Mouse (Mus musculus): ENCODE data around the gene Dnajb12. TPM values are rescaled to one million over a fixed set of nuclear protein-coding genes. Genes with fewer than 3 reads are reported as not detected.

The Dnajb12 gene
- total and polyA plus RNA-seq, 3 experiments = 13.3 to 217 (median 41.7) TPM

DNA sequence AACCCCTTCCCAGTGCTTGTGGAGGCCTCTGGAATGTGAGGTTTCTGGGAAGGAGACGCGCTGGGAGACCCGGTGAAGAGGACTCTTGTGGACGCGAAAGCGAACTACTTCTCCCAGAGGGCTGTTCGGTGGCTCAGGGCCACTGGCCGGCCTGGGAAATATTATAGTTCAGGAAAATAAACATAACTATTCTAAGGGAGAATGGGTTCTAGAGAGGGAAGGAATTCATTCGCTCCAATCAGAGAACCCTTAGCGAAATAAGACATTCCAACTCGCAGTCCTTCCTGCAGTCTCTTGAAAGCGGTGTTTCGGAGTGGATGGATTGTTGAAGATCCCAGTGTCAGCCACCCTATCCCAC lies 652 bp downstream of the Dnajb12 start:
- Histone ChIP-seq H3K79me2 (ENCODE audit: control insufficient read depth, insufficient read depth, low read length, poor library complexity) (peaks cover 42% of the 10 kb centered on the region), H3K4me1 (ENCODE audit: control insufficient read depth in 1 of 2, insufficient read depth in 2 of 2, low read length in 2 of 2) (peaks cover 4 to 21% of the 10 kb centered on the region in 2 experiments), H3K9me3 (replicated peaks; ENCODE audit: insufficient read depth, low read length) (no peaks in the 10 kb centered on the region), H3K36me3 (ENCODE audit: control insufficient read depth in 1 of 2, insufficient read depth in 2 of 2, low read length in 2 of 2) (peaks cover 0 to 19% of the 10 kb centered on the region in 2 experiments; a peak in 2 of 4 replicates), H3K4me3 (ENCODE audit: control insufficient read depth in 1 of 2, insufficient read depth in 1 of 2, low read depth in 2 of 2, low read length in 2 of 2) (peak overlapping the region; percentile 90 to 97), H3K27me3 (ENCODE audit: control insufficient read depth in 1 of 2, insufficient read depth in 2 of 2, low read length in 2 of 2) (no peaks in the 10 kb centered on the region), H3K27ac (ENCODE audit: control insufficient read depth, low read depth, low read length) (peak overlapping the region; percentile 98), H3K9ac (ENCODE audit: control insufficient read depth, low read depth, low read length, poor library complexity, severe bottlenecking) (peak overlapping the region; percentile 98)
- no peak for TF ChIP-seq RCOR1 (IDR thresholded peaks at IDR 0.05; ENCODE audit: low read depth, low read length)
- no peak for TF ChIP-seq ZNF384 (IDR thresholded peaks at IDR 0.05; ENCODE audit: low read depth, low read length)
- TF ChIP-seq CHD1 (IDR thresholded peaks at IDR 0.05; ENCODE audit: low read depth, low read length) = 0 out of 2 replicates have a peak, but pooled peaks have one; percentile 24
- peak; percentile 73 for TF ChIP-seq HCFC1 (IDR thresholded peaks at IDR 0.05; ENCODE audit: low read depth, low read length)
- DNase-seq (ENCODE audit: low read depth, low spot score) = no peak

DNA sequence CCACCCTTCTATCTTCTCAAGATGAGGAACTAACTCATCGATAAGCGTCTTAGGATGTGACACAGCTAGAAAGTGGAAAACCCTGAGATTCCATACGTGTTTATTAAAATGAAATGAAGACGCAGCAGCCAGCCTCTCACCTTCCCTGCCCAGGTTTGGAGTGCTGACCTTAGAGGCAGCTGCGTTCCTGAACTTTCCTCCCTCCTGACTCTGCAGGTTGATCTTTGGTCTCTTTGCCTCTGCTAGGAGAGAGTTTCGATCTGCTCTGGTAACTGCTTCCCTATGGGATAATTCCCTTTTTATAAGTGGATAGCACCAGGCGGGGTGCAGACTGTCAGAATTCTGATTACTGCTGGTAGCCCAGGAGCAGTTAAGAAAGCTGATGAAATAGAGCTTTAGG lies 1.5 kb downstream of the Dnajb12 start:
- Histone ChIP-seq H3K36me3 (ENCODE audit: control insufficient read depth in 1 of 2, insufficient read depth in 2 of 2, low read length in 2 of 2) (peaks cover 0 to 19% of the 10 kb centered on the region in 2 experiments; a peak in 2 of 4 replicates), H3K27ac (ENCODE audit: control insufficient read depth, low read depth, low read length) (peak overlapping the region; percentile 19; the same call in 1 of the 2 replicates), H3K27me3 (ENCODE audit: control insufficient read depth in 1 of 2, insufficient read depth in 2 of 2, low read length in 2 of 2) (no peaks in the 10 kb centered on the region), H3K4me1 (ENCODE audit: control insufficient read depth in 1 of 2, insufficient read depth in 2 of 2, low read length in 2 of 2) (peaks cover 6 to 23% of the 10 kb centered on the region in 2 experiments), H3K4me3 (ENCODE audit: control insufficient read depth in 1 of 2, insufficient read depth in 1 of 2, low read depth in 2 of 2, low read length in 2 of 2) (peak overlapping the region; percentile 90 to 97; a peak in 3 of 4 replicates), H3K79me2 (ENCODE audit: control insufficient read depth, insufficient read depth, low read length, poor library complexity) (peaks cover 42% of the 10 kb centered on the region), H3K9me3 (replicated peaks; ENCODE audit: insufficient read depth, low read length) (no peaks in the 10 kb centered on the region), H3K9ac (ENCODE audit: control insufficient read depth, low read depth, low read length, poor library complexity, severe bottlenecking) (peak overlapping the region; percentile 98)
- DNase-seq (ENCODE audit: low read depth, low spot score) = no peak
- no peak; the same call in 1 of the 2 replicates for TF ChIP-seq ETS1 (IDR thresholded peaks at IDR 0.05; ENCODE audit: low read depth, low read length)
- no peak for TF ChIP-seq USF2 (IDR thresholded peaks at IDR 0.05; ENCODE audit: borderline replicate concordance in 1 of 2, insufficient read depth in 1 of 2, low read depth in 1 of 2, low read length in 2 of 2)

DNA sequence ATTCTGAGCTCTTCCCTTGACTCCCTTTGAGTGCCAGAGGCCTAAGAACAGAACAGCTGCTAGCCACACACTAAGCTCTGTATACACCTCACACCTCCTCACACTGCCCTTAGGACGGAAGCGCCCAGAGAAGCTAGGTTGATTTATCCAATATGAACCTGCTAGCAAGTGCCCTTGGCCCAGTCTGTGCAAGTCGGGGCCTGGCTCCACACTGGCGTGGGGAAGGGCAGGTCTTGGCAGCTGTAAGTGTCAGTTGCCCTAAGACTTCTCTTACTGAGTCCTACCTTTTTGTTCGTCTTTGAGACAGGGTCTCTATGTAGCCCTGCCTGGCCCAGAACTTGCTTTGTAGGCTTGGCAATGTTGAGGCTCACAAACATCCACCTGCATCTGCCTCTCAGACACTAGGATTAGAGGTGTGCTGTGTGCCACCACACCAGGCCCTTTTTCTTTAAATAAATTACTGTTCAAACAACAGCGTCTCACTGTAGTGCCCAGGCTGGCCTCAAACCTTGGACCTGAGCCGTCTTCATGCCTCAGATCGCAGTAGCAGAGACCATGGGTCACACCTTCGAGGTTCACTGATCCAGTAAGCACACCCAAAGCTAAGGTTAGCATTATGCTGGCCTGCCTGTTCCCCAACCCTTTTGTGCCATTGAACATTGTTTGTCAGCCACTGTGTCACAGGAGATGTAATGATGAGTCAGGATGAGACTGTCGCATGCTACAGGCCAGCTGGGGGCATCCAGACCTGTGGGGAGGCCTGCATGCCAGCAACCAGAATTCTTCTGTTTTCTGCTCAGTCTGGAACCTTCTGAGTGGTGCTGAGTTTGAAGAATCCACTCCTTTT lies 5.2 kb downstream of the Dnajb12 start:
- peaks cover 10 to 29% of the 10 kb centered on the region in 2 experiments for H3K4me1 ChIP-seq (ENCODE audit: control insufficient read depth in 1 of 2, insufficient read depth in 2 of 2, low read length in 2 of 2)
- no peak overlapping the region for H3K27ac ChIP-seq (ENCODE audit: control insufficient read depth, low read depth, low read length)
- H3K4me3 ChIP-seq (ENCODE audit: control insufficient read depth in 1 of 2, insufficient read depth in 1 of 2, low read depth in 2 of 2, low read length in 2 of 2) = no peak overlapping the region
- H3K27me3 ChIP-seq (ENCODE audit: control insufficient read depth in 1 of 2, insufficient read depth in 2 of 2, low read length in 2 of 2) = no peaks in the 10 kb centered on the region
- no peak overlapping the region for H3K9ac ChIP-seq (ENCODE audit: control insufficient read depth, low read depth, low read length, poor library complexity, severe bottlenecking)
- no peak for DNase-seq (ENCODE audit: low read depth, low spot score)
- no peak for TF ChIP-seq POLR2AphosphoS2 (IDR thresholded peaks at IDR 0.05; ENCODE audit: low read length)
- TF ChIP-seq ELF1 (IDR thresholded peaks at IDR 0.05; ENCODE audit: low read depth, low read length) = no peak
- TF ChIP-seq RCOR1 (IDR thresholded peaks at IDR 0.05; ENCODE audit: low read depth, low read length) = no peak
- no peak for TF ChIP-seq TCF12 (IDR thresholded peaks at IDR 0.05; ENCODE audit: low read depth, low read length)
- no peak for TF ChIP-seq MYC (IDR thresholded peaks at IDR 0.05; ENCODE audit: low read depth, low read length)
- TF ChIP-seq POLR2AphosphoS5 (IDR thresholded peaks at IDR 0.05; ENCODE audit: borderline replicate concordance, low read depth, low read length) = no peak
- no peak for TF ChIP-seq ZNF384 (IDR thresholded peaks at IDR 0.05; ENCODE audit: low read depth, low read length)
- no peak for TF ChIP-seq MAZ (IDR thresholded peaks at IDR 0.05; ENCODE audit: low read depth, low read length)
- TF ChIP-seq KAT2A (conservative IDR thresholded peaks at IDR 0.05; ENCODE audit: low read depth, low read length) = no peak
- TF ChIP-seq CHD2 (IDR thresholded peaks at IDR 0.05; ENCODE audit: low read length) = no peak
- TF ChIP-seq BHLHE40 (IDR thresholded peaks at IDR 0.05; ENCODE audit: borderline replicate concordance, low read depth, low read length) = no peak
- TF ChIP-seq UBTF (IDR thresholded peaks at IDR 0.05; ENCODE audit: borderline replicate concordance, insufficient read depth, low read depth, low read length) = no peak
- no peak for TF ChIP-seq ETS1 (IDR thresholded peaks at IDR 0.05; ENCODE audit: low read depth, low read length)
- TF ChIP-seq NELFE (IDR thresholded peaks at IDR 0.05; ENCODE audit: low read depth, low read length) = no peak
- TF ChIP-seq USF2 (IDR thresholded peaks at IDR 0.05; ENCODE audit: borderline replicate concordance in 1 of 2, insufficient read depth in 1 of 2, low read depth in 1 of 2, low read length in 2 of 2) = no peak
- TF ChIP-seq NRF1 (IDR thresholded peaks at IDR 0.05; ENCODE audit: insufficient read depth, low read depth, low read length, poor library complexity, severe bottlenecking) = no peak
- peaks cover 0 to 19% of the 10 kb centered on the region in 2 experiments; a peak in 3 of 4 replicates for H3K36me3 ChIP-seq (ENCODE audit: control insufficient read depth in 1 of 2, insufficient read depth in 2 of 2, low read length in 2 of 2)
- no peaks in the 10 kb centered on the region for H3K9me3 ChIP-seq (replicated peaks; ENCODE audit: insufficient read depth, low read length)
- H3K79me2 ChIP-seq (ENCODE audit: control insufficient read depth, insufficient read depth, low read length, poor library complexity) = peaks cover 47% of the 10 kb centered on the region

All from MEL (cell line).